Mouse (Mus musculus) cerebellum, adult 2 months (tissue): ENCODE results near the gene Mau2.

Experiments used
- CTCF ChIP-seq: fragments of 200-500 bp; IDR thresholded peaks from 2 replicates; pipeline ENCODE4 v1.5.1; 2011; ENCODE audit warnings: low read depth, mild to moderate bottlenecking, control low read depth, low read length, moderate library complexity, borderline replicate concordance; ENCODE audit not compliant: insufficient read depth
- POLR2A ChIP-seq: fragments of 200-500 bp; IDR thresholded peaks from 2 replicates; pipeline ENCODE4 v1.6.1; 2011; ENCODE audit warnings: low read length, control low read depth, borderline replicate concordance; ENCODE audit not compliant: insufficient read depth

DNA sequence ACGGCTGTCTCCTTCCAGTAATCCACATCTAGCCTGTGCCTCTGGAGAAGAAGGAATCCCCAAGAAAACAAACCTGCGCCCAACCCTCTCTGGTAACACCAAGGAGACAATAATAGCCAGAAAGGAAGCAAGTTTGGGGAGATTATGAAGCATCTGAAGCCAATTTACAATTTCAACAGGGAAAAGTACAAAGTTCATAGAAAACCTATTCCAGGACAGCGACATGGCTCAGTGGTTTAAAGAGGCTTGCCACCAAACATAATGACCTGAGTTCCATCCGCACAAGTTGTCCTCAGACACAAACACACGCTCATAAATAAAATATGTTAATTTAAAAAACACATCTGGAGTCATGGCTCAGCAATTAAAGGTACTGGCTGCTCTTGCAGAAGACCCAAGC lies 67.7 kb downstream of the Mau2 start:
- TF ChIP-seq CTCF = no peak
- TF ChIP-seq POLR2A = no peak
